Mouse (Mus musculus) layer of hippocampus, adult 9-11 months (tissue): ENCODE measurements around the gene Map3k10.

Source experiments
- DNase-seq: peaks from one replicate; pipeline ENCODE4 v3.0.0; 2022

Gene Map3k10

GRCm38 (mm10) chr7:27608130-27608529 is 66.3 kb downstream of the Map3k10 start:
- DNase-seq, result no peak

GRCm38 (mm10) chr7:27607580-27607979 is 66.8 kb downstream of the Map3k10 start:
- DNase-seq, result peak; percentile 65

- no peak for DNase-seq
These were observed 67.7 kb downstream of the Map3k10 start for GRCm38 (mm10) chr7:27606481-27607254.
